Mouse (Mus musculus): ENCODE data around the gene Myo16. TPM values are rescaled to one million over a fixed set of nuclear protein-coding genes. Genes with fewer than 3 reads are reported as not detected.

The Myo16 gene
- polyA plus RNA-seq, 1 experiment: 104 TPM

- no peak overlapping the region for H3K27ac ChIP-seq (ENCODE audit: insufficient read depth, low read depth, low read length)
- TF ChIP-seq CTCF (IDR thresholded peaks at IDR 0.05; ENCODE audit: insufficient read depth, low read depth, low read length) (no peak), POLR2A (IDR thresholded peaks at IDR 0.05; ENCODE audit: insufficient read depth, low read depth, low read length) (no peak)
- H3K4me3 ChIP-seq (ENCODE audit: insufficient read depth, low read depth, low read length): no peak overlapping the region
- 87% methylated on average over 7 of the region's 7 CpGs for WGBS
- peaks cover 15% of the 10 kb centered on the region for H3K4me1 ChIP-seq (ENCODE audit: control insufficient read depth, insufficient read depth, low read length)
Observed at GRCm38 (mm10) chr8:10445011-10445410, 291.3 kb downstream of the Myo16 start.

- Histone ChIP-seq H3K4me3 (ENCODE audit: insufficient read depth, low read depth, low read length) (no peak overlapping the region), H3K4me1 (ENCODE audit: control insufficient read depth, insufficient read depth, low read length) (peaks cover 16% of the 10 kb centered on the region), H3K27ac (ENCODE audit: insufficient read depth, low read depth, low read length) (no peak overlapping the region)
- no peak for TF ChIP-seq POLR2A (IDR thresholded peaks at IDR 0.05; ENCODE audit: insufficient read depth, low read depth, low read length)
- no peak for TF ChIP-seq CTCF (IDR thresholded peaks at IDR 0.05; ENCODE audit: insufficient read depth, low read depth, low read length)
- WGBS: 64% methylated on average over 14 of the region's 14 CpGs
Observed at GRCm38 (mm10) chr8:10448545-10448944, 294.8 kb downstream of the Myo16 start.

- 53% methylated on average over 10 of the region's 10 CpGs for WGBS
- H3K27ac ChIP-seq (ENCODE audit: insufficient read depth, low read depth, low read length): no peak overlapping the region
- TF ChIP-seq CTCF (IDR thresholded peaks at IDR 0.05; ENCODE audit: insufficient read depth, low read depth, low read length) (no peak), POLR2A (IDR thresholded peaks at IDR 0.05; ENCODE audit: insufficient read depth, low read depth, low read length) (no peak)
- peaks cover 19% of the 10 kb centered on the region for H3K4me1 ChIP-seq (ENCODE audit: control insufficient read depth, insufficient read depth, low read length)
- no peak overlapping the region for H3K4me3 ChIP-seq (ENCODE audit: insufficient read depth, low read depth, low read length)
Observed at GRCm38 (mm10) chr8:10453046-10453445, 299.3 kb downstream of the Myo16 start.

GRCm38 (mm10) chr8:10458151-10458649 is 304.5 kb downstream of the Myo16 start:
- no peak overlapping the region for H3K27ac ChIP-seq (ENCODE audit: insufficient read depth, low read depth, low read length)
- TF ChIP-seq POLR2A (IDR thresholded peaks at IDR 0.05; ENCODE audit: insufficient read depth, low read depth, low read length) (no peak), CTCF (IDR thresholded peaks at IDR 0.05; ENCODE audit: insufficient read depth, low read depth, low read length) (no peak)
- WGBS: 47% methylated on average over 9 of the region's 9 CpGs
- H3K4me3 ChIP-seq (ENCODE audit: insufficient read depth, low read depth, low read length): no peak overlapping the region
- H3K4me1 ChIP-seq (ENCODE audit: control insufficient read depth, insufficient read depth, low read length): peaks cover 13% of the 10 kb centered on the region

- no peak overlapping the region for H3K4me3 ChIP-seq (ENCODE audit: insufficient read depth, low read depth, low read length)
- TF ChIP-seq CTCF (IDR thresholded peaks at IDR 0.05; ENCODE audit: insufficient read depth, low read depth, low read length): no peak
- no peak for TF ChIP-seq POLR2A (IDR thresholded peaks at IDR 0.05; ENCODE audit: insufficient read depth, low read depth, low read length)
- peaks cover 9% of the 10 kb centered on the region; the same call in 1 of the 2 replicates for H3K4me1 ChIP-seq (ENCODE audit: control insufficient read depth, insufficient read depth, low read length)
- WGBS: 77% methylated on average over 5 of the region's 5 CpGs
- no peak overlapping the region for H3K27ac ChIP-seq (ENCODE audit: insufficient read depth, low read depth, low read length)
Observed at GRCm38 (mm10) chr8:10462271-10462670, 308.6 kb downstream of the Myo16 start.

GRCm38 (mm10) chr8:10468490-10468889 is 314.8 kb downstream of the Myo16 start:
- TF ChIP-seq POLR2A (IDR thresholded peaks at IDR 0.05; ENCODE audit: insufficient read depth, low read depth, low read length) (no peak), CTCF (IDR thresholded peaks at IDR 0.05; ENCODE audit: insufficient read depth, low read depth, low read length) (no peak)

GRCm38 (mm10) chr8:10469658-10470057 is 315.9 kb downstream of the Myo16 start:
- 50% methylated on average over 2 of the region's 2 CpGs for WGBS
- no peak overlapping the region for H3K4me3 ChIP-seq (ENCODE audit: insufficient read depth, low read depth, low read length)
- H3K27ac ChIP-seq (ENCODE audit: insufficient read depth, low read depth, low read length): no peak overlapping the region
- TF ChIP-seq POLR2A (IDR thresholded peaks at IDR 0.05; ENCODE audit: insufficient read depth, low read depth, low read length) (no peak), CTCF (IDR thresholded peaks at IDR 0.05; ENCODE audit: insufficient read depth, low read depth, low read length) (no peak)
- peaks cover 16% of the 10 kb centered on the region for H3K4me1 ChIP-seq (ENCODE audit: control insufficient read depth, insufficient read depth, low read length)

More at GRCm38 (mm10) chr8:10468490-10468889, 314.8 kb downstream of the Myo16 start:
- no peak overlapping the region for H3K4me3 ChIP-seq (ENCODE audit: insufficient read depth, low read depth, low read length)
- 74% methylated on average over 3 of the region's 3 CpGs for WGBS
- H3K27ac ChIP-seq (ENCODE audit: insufficient read depth, low read depth, low read length): no peak overlapping the region
- peaks cover 14% of the 10 kb centered on the region for H3K4me1 ChIP-seq (ENCODE audit: control insufficient read depth, insufficient read depth, low read length)

GRCm38 (mm10) chr8:10470280-10470679 is 316.6 kb downstream of the Myo16 start:
- no peak for TF ChIP-seq POLR2A (IDR thresholded peaks at IDR 0.05; ENCODE audit: insufficient read depth, low read depth, low read length)
- TF ChIP-seq CTCF (IDR thresholded peaks at IDR 0.05; ENCODE audit: insufficient read depth, low read depth, low read length): no peak
- H3K27ac ChIP-seq (ENCODE audit: insufficient read depth, low read depth, low read length): no peak overlapping the region
- WGBS: 57% methylated on average over 6 of the region's 6 CpGs

GRCm38 (mm10) chr8:10472371-10472770 is 318.7 kb downstream of the Myo16 start:
- Histone ChIP-seq H3K4me3 (ENCODE audit: insufficient read depth, low read depth, low read length) (no peak overlapping the region), H3K4me1 (ENCODE audit: control insufficient read depth, insufficient read depth, low read length) (peaks cover 16% of the 10 kb centered on the region), H3K27ac (ENCODE audit: insufficient read depth, low read depth, low read length) (no peak overlapping the region)
- no peak for TF ChIP-seq POLR2A (IDR thresholded peaks at IDR 0.05; ENCODE audit: insufficient read depth, low read depth, low read length)
- TF ChIP-seq CTCF (IDR thresholded peaks at IDR 0.05; ENCODE audit: insufficient read depth, low read depth, low read length): no peak
- whole genome bisulfite sequencing: 77% methylated on average over 3 of the region's 3 CpGs

More at GRCm38 (mm10) chr8:10470280-10470679, 316.6 kb downstream of the Myo16 start:
- Histone ChIP-seq H3K4me3 (ENCODE audit: insufficient read depth, low read depth, low read length) (no peak overlapping the region), H3K4me1 (ENCODE audit: control insufficient read depth, insufficient read depth, low read length) (peaks cover 16% of the 10 kb centered on the region)
